Mouse (Mus musculus): ENCODE measurements around the gene Prr15. TPM values are rescaled to one million over a fixed set of nuclear protein-coding genes. Genes with fewer than 3 reads are reported as not detected.

The Prr15 gene
- total and polyA plus RNA-seq, 2 experiments from 2014 or later, result 2.6 to 4.8 TPM

GRCm38 (mm10) chr6:54284167-54284711, 41.4 kb upstream of the Prr15 start:
- Histone ChIP-seq H3K9ac (no peak overlapping the region), H3K36me3 (ENCODE audit: insufficient read depth) (no peaks in the 10 kb centered on the region), H3K27ac (ENCODE audit: low read depth, low read length) (no peak overlapping the region), H3K4me2 (ENCODE audit: low read depth) (no peak overlapping the region), H3K9me3 (ENCODE audit: low read length) (no peaks in the 10 kb centered on the region), H3K27me3 (ENCODE audit: insufficient read depth, low read length) (no peaks in the 10 kb centered on the region), H3K4me3 (ENCODE audit: low read depth, low read length) (no peak overlapping the region), H3K4me1 (ENCODE audit: insufficient read depth) (no peaks in the 10 kb centered on the region)
- TF ChIP-seq CTCF (IDR thresholded peaks at IDR 0.05; ENCODE audit: low read depth), result no peak
- DNase-seq, result no peak
- WGBS, result 87% methylated on average over 12 of the region's 12 CpGs
- ATAC-seq, result no peak

- DNase-seq (no peak), ATAC-seq (peak; percentile 54; the same call in 1 of the 2 replicates)
- no peaks in the 10 kb centered on the region for H3K4me1 ChIP-seq (ENCODE audit: insufficient read depth)
- no peaks in the 10 kb centered on the region for H3K36me3 ChIP-seq (ENCODE audit: insufficient read depth)
- H3K9me3 ChIP-seq (ENCODE audit: low read length), result no peaks in the 10 kb centered on the region
- no peak for TF ChIP-seq CTCF (IDR thresholded peaks at IDR 0.05; ENCODE audit: low read depth)
- no peak overlapping the region for H3K9ac ChIP-seq
- H3K27me3 ChIP-seq (ENCODE audit: insufficient read depth, low read length), result no peaks in the 10 kb centered on the region
- 81% methylated on average over 5 of the region's 5 CpGs for WGBS
- H3K27ac ChIP-seq (ENCODE audit: low read depth, low read length), result no peak overlapping the region
- H3K4me3 ChIP-seq (ENCODE audit: low read depth, low read length), result no peak overlapping the region
- H3K4me2 ChIP-seq (ENCODE audit: low read depth), result no peak overlapping the region
Measured at GRCm38 (mm10) chr6:54286813-54287212, 38.8 kb upstream of the Prr15 start.

- DNase-seq (no peak), ATAC-seq (no peak)
- no peak overlapping the region for H3K9ac ChIP-seq
- WGBS, result 80% methylated on average over 10 of the region's 10 CpGs
- no peaks in the 10 kb centered on the region for H3K4me1 ChIP-seq (ENCODE audit: insufficient read depth)
- TF ChIP-seq CTCF (IDR thresholded peaks at IDR 0.05; ENCODE audit: low read depth), result no peak
- H3K9me3 ChIP-seq (ENCODE audit: low read length), result no peaks in the 10 kb centered on the region
- no peaks in the 10 kb centered on the region for H3K27me3 ChIP-seq (ENCODE audit: insufficient read depth, low read length)
- 0 out of 2 replicates have a peak, but pooled peaks cover 3% of the 10 kb centered on the region for H3K36me3 ChIP-seq (ENCODE audit: insufficient read depth)
- no peak overlapping the region for H3K4me3 ChIP-seq (ENCODE audit: low read depth, low read length)
- no peak overlapping the region for H3K27ac ChIP-seq (ENCODE audit: low read depth, low read length)
- H3K4me2 ChIP-seq (ENCODE audit: low read depth), result no peak overlapping the region
Measured at GRCm38 (mm10) chr6:54289774-54290500, 35.7 kb upstream of the Prr15 start.

GRCm38 (mm10) chr6:54297231-54297630, 28.4 kb upstream of the Prr15 start:
- WGBS, result 79% methylated on average over 2 of the region's 2 CpGs
- no peaks in the 10 kb centered on the region for H3K4me1 ChIP-seq (ENCODE audit: insufficient read depth)
- TF ChIP-seq CTCF (IDR thresholded peaks at IDR 0.05; ENCODE audit: low read depth), result no peak
- DNase-seq (no peak), ATAC-seq (no peak)
- no peak overlapping the region for H3K4me3 ChIP-seq (ENCODE audit: low read depth, low read length)
- no peak overlapping the region for H3K27ac ChIP-seq (ENCODE audit: low read depth, low read length)
- no peak overlapping the region for H3K4me2 ChIP-seq (ENCODE audit: low read depth)
- H3K27me3 ChIP-seq (ENCODE audit: insufficient read depth, low read length), result no peaks in the 10 kb centered on the region
- no peaks in the 10 kb centered on the region for H3K9me3 ChIP-seq (ENCODE audit: low read length)
- no peak overlapping the region for H3K9ac ChIP-seq
- H3K36me3 ChIP-seq (ENCODE audit: insufficient read depth), result peaks cover 24% of the 10 kb centered on the region

GRCm38 (mm10) chr6:54299417-54299816, 26.2 kb upstream of the Prr15 start:
- Histone ChIP-seq H3K4me3 (ENCODE audit: low read depth, low read length) (no peak overlapping the region), H3K9me3 (ENCODE audit: low read length) (no peaks in the 10 kb centered on the region), H3K4me1 (ENCODE audit: insufficient read depth) (no peaks in the 10 kb centered on the region), H3K9ac (no peak overlapping the region), H3K4me2 (ENCODE audit: low read depth) (no peak overlapping the region), H3K36me3 (ENCODE audit: insufficient read depth) (peaks cover 21% of the 10 kb centered on the region), H3K27ac (ENCODE audit: low read depth, low read length) (no peak overlapping the region), H3K27me3 (ENCODE audit: insufficient read depth, low read length) (no peaks in the 10 kb centered on the region)
- WGBS, result 78% methylated on average over 2 of the region's 2 CpGs
- ATAC-seq, result no peak
- no peak for TF ChIP-seq CTCF (IDR thresholded peaks at IDR 0.05; ENCODE audit: low read depth)
- no peak for DNase-seq

GRCm38 (mm10) chr6:54305777-54306176, 19.9 kb upstream of the Prr15 start:
- ATAC-seq (no peak; the same call in 1 of the 2 replicates), DNase-seq (no peak)
- Histone ChIP-seq H3K4me1 (ENCODE audit: insufficient read depth) (no peaks in the 10 kb centered on the region), H3K9ac (no peak overlapping the region), H3K9me3 (ENCODE audit: low read length) (no peaks in the 10 kb centered on the region), H3K4me3 (ENCODE audit: low read depth, low read length) (no peak overlapping the region), H3K4me2 (ENCODE audit: low read depth) (no peak overlapping the region), H3K27me3 (ENCODE audit: insufficient read depth, low read length) (no peaks in the 10 kb centered on the region), H3K36me3 (ENCODE audit: insufficient read depth) (peaks cover 2% of the 10 kb centered on the region; the same call in 1 of the 2 replicates), H3K27ac (ENCODE audit: low read depth, low read length) (no peak overlapping the region)
- 81% methylated on average over 1 of the region's 1 CpGs for WGBS
- TF ChIP-seq CTCF (IDR thresholded peaks at IDR 0.05; ENCODE audit: low read depth), result no peak

- ATAC-seq, result peak; percentile 86
Measured at GRCm38 (mm10) chr6:54313071-54313470, 12.6 kb upstream of the Prr15 start.

More at GRCm38 (mm10) chr6:54313071-54313470, 12.6 kb upstream of the Prr15 start:
- Histone ChIP-seq H3K27ac (ENCODE audit: low read depth, low read length) (no peak overlapping the region), H3K27me3 (ENCODE audit: insufficient read depth, low read length) (no peaks in the 10 kb centered on the region), H3K4me1 (ENCODE audit: insufficient read depth) (no peaks in the 10 kb centered on the region), H3K4me3 (ENCODE audit: low read depth, low read length) (no peak overlapping the region), H3K9me3 (ENCODE audit: low read length) (no peaks in the 10 kb centered on the region), H3K9ac (no peak overlapping the region), H3K4me2 (ENCODE audit: low read depth) (no peak overlapping the region), H3K36me3 (ENCODE audit: insufficient read depth) (no peaks in the 10 kb centered on the region)
- WGBS, result 66% methylated on average over 2 of the region's 2 CpGs
- DNase-seq, result peak; percentile 76
- no peak for TF ChIP-seq CTCF (IDR thresholded peaks at IDR 0.05; ENCODE audit: low read depth)

Measured in forebrain, postnatal 0 days (tissue).